Mouse (Mus musculus) frontal cortex, postnatal 36 days (tissue): ENCODE results near the gene 1700029H14Rik.

Experiments
- DNase-seq, 2 experiments: peaks; one replicate each; pipeline ENCODE4 v3.0.0; 2022; ENCODE audit warnings: low spot score in 2 of 2

Gene 1700029H14Rik

DNA sequence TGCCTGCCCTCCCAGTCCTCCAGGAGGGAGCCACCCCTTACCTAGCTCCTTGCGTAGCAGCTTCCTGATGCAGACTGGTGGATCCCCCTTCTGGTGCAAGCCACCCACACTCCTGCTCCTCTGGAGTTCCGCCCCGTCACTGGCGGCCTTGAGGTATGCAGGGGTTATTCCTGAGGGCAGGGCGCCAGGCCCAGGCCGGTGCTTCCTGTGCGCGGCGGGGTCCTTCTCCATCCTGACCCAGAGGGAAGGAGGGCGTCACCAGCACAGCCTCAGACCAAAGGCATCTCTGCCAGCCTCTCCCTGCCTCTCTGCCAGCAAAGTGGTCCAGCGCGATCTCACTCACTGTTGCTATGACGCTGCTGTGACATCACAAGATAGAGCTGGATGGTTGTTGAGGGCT is at the start of gene 1700029H14Rik:
TSS of gene 1700029H14Rik (minus strand) at position 344 of the 400 bp plus-strand sequence.
- DNase-seq: no peak

DNA sequence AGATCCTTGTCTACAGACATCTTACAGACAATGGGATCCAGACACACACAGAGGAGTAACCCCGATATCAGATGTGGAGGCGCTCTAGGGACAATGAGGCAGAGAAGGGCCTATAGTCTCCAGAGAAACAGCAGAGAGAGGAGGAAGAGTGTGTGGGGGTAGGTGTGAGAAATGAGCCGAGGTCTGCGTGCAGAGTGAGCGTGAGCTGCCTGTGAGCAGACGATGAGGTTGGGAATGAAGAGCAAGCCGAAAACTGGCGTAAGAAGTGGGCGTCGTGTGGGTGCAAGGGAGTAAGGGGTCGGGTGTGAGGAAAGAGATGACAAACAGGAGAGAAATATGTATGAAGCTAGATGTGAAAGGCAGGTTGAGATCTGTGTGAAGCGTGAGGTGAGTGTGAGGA is 49.4 kb upstream of the 1700029H14Rik start:
- peak; percentile 59 to 67 for DNase-seq

DNA sequence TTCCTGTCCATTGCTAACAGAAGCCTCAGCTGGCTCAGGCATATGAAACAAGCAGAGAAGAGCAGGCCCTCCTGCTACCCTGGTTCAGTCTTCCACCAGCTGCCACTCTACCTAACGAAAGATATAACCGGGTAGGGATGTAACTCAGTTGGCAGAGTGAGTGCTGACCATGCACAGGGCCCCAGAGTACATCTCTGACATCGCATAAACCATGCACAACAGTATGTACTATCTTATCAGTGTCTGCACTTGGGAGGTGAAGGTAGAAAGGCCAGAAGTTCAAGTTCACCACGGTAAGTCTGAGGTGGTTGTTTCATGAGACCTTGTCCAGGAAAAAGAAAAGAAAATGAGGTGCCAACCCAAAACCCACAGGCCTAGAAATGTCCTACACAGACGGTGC is 47.7 kb upstream of the 1700029H14Rik start:
- DNase-seq: no peak

DNA sequence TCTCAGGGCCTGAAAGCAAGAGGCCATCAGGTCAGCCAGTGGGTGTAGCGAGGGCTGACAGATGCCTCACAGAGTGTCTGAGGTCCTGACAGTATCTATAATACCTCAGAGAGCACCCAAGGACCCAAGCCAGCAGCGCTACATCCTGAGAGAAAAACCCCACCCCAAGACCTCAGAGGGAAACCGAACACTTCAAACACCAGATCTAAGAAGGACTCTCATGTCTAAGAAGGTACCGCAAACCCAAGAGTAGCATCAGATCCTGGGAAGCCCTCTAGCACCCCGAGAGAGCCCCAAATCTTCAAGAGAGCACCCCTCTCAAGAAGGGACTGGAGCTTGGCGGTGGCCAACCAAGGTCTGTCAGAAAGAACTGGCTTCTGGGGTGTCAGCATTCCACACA is 46.7 kb upstream of the 1700029H14Rik start:
- no peak for DNase-seq

DNA sequence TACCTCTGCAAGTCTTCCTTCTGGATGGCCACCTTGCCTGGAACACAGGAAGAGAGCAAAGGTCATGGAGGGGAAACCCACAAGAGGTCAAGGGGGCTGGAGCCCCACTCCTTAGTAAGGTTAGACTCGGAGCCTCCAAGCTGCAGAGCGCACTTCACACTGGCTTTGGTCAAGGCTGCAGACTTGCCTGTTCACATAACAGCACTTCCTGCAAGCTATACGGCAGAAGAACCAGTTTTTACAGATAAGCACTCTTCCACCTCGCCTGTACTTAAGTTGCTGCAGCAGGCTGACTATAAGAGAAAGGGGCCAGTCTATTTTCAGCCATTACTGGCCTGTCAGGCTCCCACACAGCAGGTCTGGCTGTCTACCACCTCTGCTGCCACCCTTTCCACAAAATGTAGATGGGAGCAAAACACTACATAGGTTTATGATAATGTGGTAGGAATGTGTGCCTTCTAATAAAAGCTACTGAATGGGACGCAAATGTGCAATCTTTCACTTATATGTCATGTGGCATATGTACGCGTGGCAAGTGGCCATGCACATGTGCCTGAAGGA is 43.7 kb upstream of the 1700029H14Rik start:
- peak; percentile 40 to 53 for DNase-seq

DNA sequence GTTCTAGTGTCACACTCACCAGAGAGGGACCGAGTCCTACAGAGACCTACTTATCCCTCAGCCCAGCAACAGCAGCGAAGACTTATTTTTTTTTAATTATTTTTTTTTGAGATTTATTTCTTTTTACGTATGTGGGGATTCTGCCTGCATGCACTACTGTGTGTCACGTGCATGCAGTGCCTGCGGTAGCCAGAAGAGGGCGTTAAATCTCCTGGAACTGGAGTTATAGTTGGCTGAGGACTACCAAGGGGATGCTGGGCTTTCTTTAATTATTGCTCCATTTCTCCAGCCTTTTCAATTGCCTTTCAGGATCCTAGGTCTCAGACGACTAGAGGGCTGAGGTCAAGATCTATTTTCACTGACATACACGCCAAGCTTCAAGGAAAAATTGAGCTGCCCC is 40.4 kb upstream of the 1700029H14Rik start:
- DNase-seq: no peak

DNA sequence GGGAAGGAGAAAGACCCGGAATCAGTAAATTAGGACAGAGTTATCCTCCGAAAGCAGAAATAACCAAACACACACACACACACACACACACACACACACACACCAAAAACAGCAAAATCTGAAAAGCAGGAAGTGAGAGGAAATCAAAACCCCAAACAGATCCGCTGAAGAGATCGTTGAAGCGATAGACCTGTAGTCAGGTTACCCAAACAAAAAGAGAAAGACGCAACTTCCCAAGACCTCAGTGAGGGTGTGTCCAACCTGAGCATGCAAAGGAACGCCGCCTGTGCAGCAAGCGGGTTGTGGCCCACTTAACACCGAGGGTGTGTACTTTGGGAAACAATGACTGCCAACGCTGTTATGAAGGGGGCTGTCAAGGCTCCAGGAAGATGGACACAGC is 38.9 kb upstream of the 1700029H14Rik start:
- DNase-seq: no peak

DNA sequence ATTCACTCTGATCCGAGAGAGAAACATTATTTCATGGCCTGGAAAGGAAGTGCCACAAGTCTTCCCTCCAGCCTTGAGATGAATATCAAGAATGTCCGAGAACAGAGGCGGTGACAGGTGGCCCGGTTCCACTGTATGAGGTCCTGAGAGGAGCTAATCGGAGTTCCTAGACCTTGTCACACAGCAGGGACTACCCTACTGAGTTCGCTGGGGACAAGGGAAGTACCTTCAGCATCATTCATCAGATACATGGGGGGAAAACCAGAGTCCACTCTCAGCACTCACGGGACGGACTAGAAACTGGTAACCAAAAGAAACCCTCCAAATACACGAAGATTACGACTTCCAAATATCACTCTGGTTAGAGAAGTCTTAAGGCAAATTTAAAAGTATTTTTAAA is 38.5 kb upstream of the 1700029H14Rik start:
- no peak for DNase-seq

DNA sequence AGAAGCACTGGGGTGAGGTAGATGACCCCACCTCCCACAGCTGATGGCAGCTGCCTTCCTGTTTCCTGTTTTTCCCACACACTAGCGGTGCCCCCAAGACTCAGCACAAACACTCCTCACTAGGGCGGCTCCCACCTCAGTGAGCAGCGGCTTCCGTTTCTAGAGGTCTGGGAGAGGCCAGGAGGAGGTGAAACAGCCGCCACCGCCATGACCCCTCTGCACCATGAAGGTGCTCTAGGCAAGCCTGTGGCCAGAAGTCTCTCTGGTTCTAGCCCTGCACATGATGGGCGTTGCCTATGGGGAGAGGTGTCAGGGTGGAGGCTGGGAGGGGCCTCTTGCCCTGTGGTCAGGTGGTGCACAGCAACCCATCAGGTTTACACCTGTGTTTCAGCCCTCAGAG is 37.9 kb upstream of the 1700029H14Rik start:
- DNase-seq: no peak

DNA sequence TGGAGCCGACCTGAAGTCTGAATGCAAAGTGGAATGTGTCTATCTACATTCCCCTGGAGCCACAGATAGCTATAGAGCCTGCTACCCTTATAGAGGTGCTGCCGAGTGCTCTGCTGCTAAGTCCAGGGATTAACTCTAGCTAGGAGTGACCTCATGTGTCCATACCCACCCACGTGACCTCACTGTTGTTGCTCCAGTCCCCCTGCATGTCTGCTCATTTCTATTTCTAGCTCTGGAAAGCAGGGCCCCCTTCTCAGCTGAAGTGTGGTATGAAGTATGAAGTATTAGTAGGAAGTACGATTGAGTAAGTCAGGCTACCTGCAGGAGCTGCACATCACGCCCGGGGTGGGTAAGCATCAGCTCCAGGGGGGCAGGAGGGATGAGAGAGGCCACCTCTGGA is 35.5 kb upstream of the 1700029H14Rik start:
- DNase-seq: no peak

DNA sequence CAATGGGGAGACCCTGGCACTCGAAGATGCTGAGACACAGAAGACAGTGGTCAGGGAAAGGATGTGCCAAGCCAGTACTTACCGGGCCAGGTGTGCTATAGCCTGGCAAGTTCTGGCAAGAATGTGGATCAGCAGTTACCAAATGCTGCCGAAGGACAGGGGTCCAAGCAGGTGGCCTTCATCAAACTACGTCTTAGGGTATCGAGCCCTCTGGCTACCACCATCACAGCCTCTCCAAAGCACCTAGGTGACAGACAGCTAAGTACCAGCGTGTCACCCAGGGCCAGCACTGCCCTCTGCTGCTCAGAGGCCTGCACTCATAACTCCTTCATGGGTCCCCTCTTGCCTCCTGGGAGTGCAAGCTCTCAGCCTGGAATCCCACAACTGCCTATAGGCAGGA is 33.6 kb upstream of the 1700029H14Rik start:
- DNase-seq: no peak

DNA sequence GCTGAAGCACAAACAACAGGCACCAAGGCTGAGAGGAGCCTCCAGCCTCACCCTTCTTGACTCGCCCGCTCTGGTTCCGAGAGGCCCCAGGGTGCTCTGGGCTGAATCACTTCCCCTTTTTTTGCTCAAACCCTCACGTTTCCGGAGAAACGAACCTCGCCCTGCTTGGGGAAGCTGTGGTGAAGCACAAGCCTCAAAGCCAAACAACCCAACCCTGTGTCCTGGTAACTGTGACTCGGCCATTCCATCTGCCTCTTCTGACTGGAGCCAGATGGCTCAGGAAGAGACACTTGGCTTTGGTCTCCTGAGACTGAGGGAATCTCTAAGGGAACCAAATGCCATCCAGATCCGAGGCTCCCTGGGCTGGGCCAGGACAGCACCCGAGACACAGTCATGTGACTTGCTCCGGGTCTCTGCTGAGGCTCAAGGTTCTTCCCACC is 32.6 kb upstream of the 1700029H14Rik start:
- DNase-seq: no peak

DNA sequence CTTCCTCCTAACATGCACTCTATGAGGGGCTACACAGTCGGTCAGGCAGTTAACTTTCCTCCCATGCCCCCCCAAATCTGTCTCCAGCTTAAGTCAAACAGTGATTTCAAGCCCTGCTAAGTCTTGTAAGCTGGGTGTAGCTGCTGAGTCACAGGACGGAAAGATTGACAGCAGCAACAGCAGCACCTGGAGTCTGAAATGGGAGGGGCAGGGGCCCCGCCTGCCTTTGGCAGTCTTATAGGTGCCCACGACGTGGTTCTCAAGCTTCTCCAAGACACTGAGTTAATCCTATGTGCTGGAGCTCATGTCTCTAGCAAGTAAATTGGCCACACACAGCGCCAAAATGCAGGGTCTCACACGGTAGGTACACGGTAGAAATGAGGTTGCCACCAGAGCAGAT is 31.1 kb upstream of the 1700029H14Rik start:
- no peak for DNase-seq

DNA sequence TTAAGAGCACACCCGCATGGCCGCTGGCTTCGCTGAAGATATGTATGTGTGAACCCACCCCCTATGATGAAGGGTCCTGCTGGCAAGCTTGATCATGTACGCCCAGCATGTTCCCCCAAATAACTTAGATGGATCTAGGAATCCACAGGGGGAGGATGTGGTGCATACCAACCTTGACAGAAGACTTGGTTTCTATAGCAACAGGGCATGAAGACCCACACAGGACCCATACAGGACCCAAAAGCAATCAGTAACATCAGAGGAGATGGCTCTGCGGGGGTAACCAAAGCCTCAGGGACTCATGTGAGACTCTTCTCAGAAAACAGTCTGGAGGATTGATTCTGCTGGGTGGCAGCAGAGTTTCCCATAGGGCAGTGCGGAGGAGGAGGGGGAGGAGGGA is 29.0 kb upstream of the 1700029H14Rik start:
- no peak for DNase-seq

DNA sequence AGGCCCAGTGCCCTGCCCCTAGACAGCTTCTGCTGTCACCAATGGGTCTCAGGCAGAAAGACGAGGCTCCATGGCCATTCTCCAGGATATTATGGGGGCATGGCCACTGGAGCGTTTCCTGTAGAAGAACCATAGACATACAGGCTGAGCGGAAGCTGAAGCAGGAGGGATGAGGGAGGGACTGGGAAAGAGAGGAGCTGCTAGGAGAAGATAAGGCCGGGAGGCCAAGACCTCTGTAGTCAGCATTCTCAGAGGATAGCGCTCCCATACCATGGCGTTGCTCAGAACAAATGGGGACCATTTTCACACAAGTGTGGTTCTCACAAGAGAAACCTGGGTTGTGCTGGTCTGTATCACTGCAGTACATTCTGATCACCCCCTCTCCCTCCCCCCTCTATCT is 26.8 kb upstream of the 1700029H14Rik start:
- no peak for DNase-seq

DNA sequence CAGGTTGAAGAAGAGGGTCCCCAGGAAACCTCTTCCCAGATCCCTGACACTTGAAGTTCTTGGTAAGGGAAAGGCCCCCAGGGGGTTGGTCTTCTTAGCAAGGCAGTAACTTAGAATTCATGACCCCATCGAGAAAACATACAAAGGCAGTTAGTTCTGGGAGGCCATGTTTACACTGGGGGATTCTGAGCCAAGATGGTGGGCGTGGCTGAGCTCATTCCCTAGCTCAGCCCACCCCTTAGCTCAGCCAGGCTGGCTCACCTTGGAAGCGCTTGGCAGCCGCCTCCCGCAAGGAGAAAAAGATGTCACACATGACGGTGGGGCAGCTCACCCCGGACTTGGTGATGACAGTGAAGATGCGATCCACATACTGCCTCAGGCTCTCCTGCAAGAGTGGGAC is 22.4 kb upstream of the 1700029H14Rik start:
- DNase-seq: no peak

DNA sequence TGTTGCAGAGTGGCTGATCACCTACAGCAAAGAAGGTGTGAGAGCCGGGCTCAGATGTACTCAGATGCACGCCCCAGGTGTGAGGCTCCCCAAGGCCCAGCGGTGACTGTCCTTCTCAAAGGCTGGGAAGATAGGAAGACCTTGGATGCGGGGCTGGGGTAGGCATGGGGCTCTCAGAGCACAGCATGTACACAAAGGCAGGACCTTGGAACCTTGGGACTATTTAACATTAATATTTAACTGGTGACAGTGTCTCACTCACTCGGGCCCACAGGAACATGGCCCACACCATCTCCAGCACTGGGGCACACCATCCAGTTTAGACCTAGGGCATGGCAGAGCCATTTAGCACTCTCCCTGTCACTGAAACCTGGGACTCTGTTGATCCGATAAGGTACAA is 15.6 kb upstream of the 1700029H14Rik start:
- no peak for DNase-seq

DNA sequence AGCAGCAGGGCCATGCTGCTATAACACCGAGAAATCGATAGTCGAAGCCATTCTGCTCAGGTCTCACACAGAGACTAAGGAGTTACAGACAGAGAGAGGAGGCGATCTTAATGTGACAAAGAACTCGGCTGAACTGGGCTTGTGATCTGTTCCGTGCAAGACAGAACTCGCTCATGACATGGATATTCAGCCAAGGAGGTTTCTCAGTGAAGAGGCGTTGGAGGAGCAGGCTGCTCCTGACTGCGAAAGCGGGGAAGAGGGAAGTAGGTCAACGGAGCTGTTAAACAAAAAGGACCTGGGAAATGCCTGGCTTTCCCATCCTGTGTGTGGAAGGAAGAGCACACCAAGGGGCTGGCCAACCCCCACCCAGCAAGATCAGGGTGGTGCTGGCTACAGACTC is 9.7 kb upstream of the 1700029H14Rik start:
- peak; percentile 25 to 48 for DNase-seq

DNA sequence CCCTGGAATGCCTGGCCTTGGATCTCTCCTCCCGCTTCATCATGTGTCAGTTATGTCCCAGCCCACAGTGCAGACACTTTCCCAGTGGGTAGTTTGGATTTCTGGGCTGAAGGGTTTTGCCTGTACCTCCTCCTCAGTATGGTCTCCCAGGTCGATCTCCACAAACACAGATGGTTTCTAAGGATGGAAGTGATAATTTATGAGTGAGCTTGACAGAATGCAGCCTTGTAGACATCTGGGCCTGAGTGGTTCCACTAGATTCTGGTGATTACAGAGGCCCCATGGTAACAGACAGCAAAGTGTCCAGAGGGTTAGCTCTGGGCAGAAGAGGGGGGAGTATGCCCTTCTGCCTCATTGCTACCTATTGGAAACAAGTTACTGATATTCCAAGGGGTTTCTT is 4.7 kb downstream of the 1700029H14Rik start:
- DNase-seq: peak; percentile 12 to 45

DNA sequence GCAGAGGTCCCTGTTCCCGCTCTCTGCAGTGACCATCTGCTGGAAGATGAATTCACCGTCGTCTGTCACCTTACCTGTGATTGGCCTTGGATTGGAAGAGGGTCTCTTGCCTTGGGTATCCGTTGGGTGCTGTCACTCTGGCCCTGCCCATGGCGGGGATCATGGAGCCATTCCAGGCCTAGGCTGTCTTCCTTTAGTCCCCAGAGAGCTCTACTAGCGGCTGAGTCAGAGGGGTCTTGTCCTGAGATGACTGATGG is 10.8 kb downstream of the 1700029H14Rik start:
- DNase-seq: no peak

DNA sequence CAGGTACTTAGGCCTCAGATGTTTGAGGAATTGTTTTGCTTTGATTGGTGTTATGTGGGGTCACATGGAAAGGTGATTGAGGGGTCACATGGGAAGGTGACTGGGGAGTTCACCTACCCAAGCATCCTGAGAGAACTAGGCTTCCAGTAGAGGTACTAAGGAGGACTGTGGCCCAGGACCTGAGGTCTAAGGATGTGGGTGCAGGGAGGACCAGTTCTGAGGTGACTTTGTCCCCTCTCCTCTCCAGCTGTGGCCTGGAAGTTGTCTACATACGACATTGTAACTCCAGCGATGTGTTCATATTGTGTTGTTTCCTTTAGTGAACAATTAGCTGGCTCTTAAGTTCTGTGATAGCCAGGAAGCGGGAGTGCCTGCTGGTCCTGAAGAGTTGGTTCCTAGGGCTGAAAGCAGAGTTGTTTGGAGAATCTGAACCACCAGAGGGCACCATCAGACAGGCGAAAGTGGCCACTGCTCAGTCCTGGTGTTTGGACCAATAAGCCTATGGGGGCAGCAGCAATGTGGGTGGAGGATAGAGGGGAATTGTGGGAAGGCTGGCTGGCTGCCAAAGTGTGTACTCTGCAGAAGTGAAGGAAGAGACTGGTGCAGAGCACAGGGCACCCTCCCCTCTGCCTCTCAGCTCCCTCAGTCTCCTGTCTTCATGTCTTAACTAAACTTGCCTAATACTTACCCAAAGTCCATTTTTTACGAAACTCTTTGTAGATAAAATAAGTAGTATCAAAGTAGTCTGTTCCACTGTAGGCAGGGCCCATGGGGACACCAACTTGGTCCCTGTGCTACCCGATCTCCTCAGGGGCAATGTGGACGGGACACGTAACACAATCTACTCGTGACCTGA is 11.3 kb downstream of the 1700029H14Rik start:
- peak; percentile 94 to 96 for DNase-seq

DNA sequence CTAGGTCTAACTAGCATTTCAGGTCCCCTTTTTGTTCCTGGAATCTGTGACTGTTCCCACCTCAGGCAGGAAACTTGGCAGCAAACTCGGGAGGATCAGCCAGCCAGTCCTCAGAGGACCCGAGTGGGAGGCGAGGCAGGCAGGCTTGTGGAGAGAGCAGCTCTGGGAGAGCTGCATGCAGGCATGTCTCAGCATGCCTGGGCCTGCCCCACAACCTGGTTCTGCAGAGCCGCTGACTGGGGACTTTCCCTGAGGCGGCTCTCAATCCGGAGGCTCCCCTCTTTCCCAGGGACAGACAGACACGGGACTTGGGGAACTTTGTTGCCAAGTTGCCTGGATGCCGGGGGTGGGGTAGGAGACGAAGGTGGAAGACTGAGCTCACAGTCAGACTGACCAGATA is 13.4 kb downstream of the 1700029H14Rik start:
- DNase-seq: peak; percentile 53 to 63

DNA sequence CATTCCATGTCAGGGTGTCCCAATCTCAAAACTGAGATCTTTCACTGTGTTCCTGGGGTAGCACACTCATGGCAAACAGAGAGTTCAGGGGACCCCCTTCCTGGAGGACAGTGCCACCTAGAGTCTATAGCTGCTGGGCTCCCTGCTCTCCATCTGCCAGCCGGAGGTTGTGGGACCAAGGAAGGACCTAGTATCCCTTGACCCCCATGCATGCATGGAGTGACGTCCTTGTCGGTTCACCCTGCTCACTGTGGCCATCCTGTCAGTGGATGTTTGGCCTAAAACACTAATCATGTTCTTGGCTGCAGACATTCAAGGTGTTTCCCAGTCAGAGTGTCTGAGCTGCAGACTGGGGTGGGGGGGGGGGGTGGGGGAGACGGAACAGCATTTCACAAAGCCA is 14.0 kb downstream of the 1700029H14Rik start:
- peak in 1 of 2 experiments; percentile 13 for DNase-seq

DNA sequence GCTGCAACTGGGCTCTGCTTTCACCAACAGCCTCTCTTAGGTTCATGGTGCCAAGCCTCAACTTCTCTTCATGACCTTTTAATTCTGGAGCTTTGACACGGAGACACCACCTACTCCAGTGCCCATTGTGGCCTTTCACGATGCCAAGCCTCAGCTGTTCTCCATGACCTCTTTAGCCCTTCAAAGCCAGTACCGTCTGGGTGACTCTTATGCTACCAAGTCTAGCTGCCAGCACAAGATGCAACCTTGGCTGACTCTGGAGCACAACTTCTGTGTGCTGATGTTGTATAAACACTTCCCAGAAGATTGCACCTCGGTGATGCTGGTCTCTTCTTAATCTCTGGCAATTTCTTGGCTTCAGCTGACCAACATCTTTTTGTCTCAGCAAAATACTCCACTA is 15.8 kb downstream of the 1700029H14Rik start:
- no peak for DNase-seq
